Mouse (Mus musculus): ENCODE measurements around the gene Nsg1.

- TF ChIP-seq CTCF (IDR thresholded peaks at IDR 0.05; ENCODE audit: control insufficient read depth, insufficient read depth, low read length): no peak
- no peak for TF ChIP-seq POLR2A (IDR thresholded peaks at IDR 0.05; ENCODE audit: borderline replicate concordance, control insufficient read depth, low read depth, low read length)
These were observed 18.8 kb downstream of the Nsg1 start for GRCm38 (mm10) chr5:38140893-38141292.
